Mouse (Mus musculus) retina, postnatal 7 days (tissue): Measurements from ENCODE around the gene Cnot10.
A peak's percentile ranks its signal among the peaks of the same experiment; 100 is the strongest.

Experiments
- DNase-seq: peaks from one replicate; pipeline ENCODE4 v3.0.0-alpha.2; 2012; ENCODE audit warnings: low read depth, low spot score

Cnot10 gene

GRCm38 (mm10) chr9:114639839-114640646 lies at the start of gene Cnot10:
Gene Cnot10, minus strand, starts transcription at chr9:114640184.
- DNase-seq = peak; percentile 98

GRCm38 (mm10) chr9:114688953-114689407 lies 49.0 kb upstream of the Cnot10 start:
- DNase-seq = peak; percentile 36

GRCm38 (mm10) chr9:114688252-114688952 lies 48.4 kb upstream of the Cnot10 start, which contains the start of gene Dync1li1:
Gene Dync1li1, plus strand, starts transcription at chr9:114688790.
- peak; percentile 95 for DNase-seq

DNA sequence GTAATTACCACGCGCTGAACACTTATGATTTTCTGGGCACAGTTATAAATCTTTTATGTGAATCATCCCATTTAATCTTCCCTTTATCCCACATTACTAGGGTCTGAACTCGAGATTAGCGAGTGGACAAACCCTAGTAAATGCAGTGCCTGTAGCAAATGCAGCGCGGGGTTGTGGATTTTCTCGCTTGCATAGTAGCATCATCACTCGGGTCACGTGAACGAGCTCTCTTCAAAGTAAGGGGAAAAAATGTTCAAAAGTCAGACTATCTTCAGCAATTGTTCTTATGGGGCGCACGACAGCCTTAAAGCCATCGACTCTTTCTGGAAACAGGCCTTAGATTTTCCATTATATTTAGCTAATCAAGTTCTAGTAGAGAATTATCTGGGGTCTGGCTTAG lies 47.7 kb upstream of the Cnot10 start:
- DNase-seq = no peak

GRCm38 (mm10) chr9:114686245-114686644 lies 46.3 kb upstream of the Cnot10 start:
- no peak for DNase-seq

GRCm38 (mm10) chr9:114682193-114682592 lies 42.2 kb upstream of the Cnot10 start:
- no peak for DNase-seq

DNA sequence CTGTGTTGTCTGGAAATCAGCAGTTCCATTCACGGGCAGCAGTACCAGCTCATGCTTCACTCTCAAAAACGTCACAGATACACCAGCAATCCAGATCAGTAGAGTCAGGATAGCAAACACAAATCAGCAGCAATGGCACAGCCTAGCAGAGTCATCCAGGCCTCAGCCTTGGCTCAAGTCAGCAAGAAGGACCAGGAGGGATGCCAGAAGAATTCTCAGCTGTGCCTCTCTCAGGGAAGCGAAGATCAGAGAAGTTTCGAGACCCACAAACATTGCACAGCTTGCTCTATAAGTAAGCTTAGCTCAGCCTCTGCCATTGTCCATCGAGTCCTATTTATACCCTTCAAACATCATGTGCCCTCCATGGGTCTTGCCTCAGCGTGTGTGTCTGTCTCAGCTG lies 40.5 kb upstream of the Cnot10 start:
- DNase-seq = no peak

DNA sequence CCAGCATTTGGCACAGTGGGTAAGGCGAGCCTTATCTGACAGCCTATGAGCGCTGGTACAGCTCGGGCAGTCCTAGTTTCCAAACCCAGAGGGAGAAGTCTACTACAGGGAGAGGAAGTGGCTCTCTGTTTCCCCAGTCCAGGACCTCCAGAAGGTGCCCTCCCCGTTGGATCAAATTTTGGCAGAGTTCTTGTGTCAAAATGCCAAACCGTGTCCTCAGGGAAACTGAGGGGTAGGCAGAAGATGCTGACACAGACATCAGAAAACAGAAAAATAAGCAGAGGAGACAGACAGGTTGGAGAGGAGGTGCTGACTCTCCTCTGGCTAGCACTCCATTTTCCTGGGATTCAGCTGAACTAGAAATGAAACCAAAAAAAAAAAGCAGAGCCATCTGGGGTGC lies 40.0 kb upstream of the Cnot10 start:
- DNase-seq = no peak

DNA sequence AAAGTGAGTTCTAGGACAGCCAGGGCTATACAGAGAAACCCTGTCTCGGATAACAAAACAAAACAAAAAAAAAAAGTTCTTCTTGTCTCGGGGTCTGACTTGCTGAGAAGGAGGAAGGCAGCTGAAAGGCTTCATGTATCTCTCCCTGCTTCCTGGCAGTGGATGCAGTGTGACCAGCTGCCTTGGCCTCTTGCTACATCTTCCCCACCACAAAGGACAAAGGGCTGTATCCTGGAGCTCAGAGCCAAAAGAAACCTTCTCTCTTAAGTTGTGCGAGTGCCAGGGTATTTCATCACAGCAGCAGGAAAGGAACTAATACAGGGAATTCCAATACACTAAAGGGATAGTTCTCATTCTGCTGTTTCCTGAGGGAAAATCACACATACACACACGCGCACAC lies 38.6 kb upstream of the Cnot10 start:
- DNase-seq = no peak

GRCm38 (mm10) chr9:114673626-114674025 lies 33.6 kb upstream of the Cnot10 start:
- no peak for DNase-seq

- DNase-seq = peak; percentile 65
These were observed 32.9 kb upstream of the Cnot10 start for GRCm38 (mm10) chr9:114672703-114673561.

DNA sequence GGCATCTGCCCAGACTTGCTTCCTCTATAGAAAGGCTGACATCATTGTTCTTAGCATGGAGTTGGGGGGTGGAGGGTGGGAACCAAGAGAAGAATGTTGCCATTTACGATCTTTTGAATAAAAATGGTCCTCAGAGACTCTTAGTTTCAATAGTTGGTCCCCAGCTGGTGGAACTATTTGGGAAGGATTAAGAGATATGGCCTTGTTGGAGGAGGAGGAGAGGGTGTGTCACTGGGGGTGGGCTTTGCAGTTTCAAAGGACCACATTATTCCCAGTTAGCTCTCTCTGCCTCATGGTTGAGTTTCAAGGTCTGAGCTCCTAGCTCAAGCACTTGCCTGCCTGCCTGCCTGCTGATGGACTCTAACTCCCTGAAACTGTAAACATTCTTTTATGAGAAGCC lies 32.0 kb upstream of the Cnot10 start:
- no peak for DNase-seq

DNA sequence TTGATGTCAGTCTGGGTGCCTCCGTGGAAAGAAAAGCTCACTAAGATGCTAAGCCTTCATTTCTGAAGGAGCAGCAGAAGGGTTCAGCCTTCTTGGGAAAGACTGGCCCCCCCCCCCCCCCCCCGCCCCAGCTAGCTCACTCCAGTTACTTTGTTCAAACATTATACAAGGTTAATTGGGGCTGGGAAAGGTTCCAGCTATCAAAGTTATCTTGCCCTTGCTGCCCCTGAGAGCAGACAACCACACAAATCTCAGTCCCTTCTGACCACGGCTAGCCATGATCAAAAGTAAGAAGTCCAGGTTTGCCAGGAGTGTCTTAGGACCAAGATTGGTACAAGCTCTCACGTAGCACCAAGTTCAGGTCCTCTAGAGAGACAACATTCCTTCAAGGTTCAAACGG lies 29.0 kb upstream of the Cnot10 start:
- no peak for DNase-seq

DNA sequence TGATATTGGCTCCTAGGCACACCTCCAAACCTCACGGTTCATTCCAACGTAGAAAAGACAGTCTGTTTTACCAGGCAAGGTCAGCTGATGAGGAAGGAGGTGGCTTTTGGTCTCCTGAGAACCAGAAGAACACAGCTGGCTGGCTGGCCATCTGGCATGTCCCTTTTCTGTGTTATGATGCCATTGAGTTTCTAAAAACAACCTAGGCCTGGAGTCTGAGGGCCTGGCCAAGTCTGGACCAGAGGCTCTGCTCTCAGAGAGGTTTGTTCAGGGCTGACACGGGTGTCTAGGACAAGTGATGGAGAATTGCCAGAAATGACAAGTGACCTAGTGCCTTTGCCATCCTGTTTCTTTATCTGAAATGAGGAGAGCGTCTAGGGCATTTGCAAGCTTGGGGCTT lies 28.1 kb upstream of the Cnot10 start:
- no peak for DNase-seq

- DNase-seq = no peak
These were observed 26.9 kb upstream of the Cnot10 start for GRCm38 (mm10) chr9:114666858-114667257.

DNA sequence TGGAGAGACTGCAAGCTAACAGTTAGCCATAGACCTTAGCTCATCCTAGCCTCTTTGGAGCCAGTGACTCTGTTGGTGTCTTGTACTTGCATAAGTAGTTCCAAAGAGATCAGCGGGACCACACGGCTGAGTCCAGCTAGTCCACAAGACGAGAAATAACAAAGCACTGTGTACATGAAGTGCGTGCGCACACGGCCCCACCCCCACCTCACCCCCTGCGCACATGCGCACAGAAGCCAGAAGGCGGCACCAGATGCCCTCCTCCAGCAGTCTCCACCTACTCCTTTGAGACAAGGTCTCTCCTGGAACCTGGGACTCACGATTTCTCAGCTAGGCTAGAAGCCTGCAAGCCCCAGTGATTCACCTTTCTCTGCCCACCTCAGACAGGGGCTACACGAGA lies 23.8 kb upstream of the Cnot10 start:
- DNase-seq = no peak

GRCm38 (mm10) chr9:114661991-114662390 lies 22.0 kb upstream of the Cnot10 start:
- peak; percentile 73 for DNase-seq

- no peak for DNase-seq
These were observed 21.0 kb upstream of the Cnot10 start for GRCm38 (mm10) chr9:114660983-114661382.

DNA sequence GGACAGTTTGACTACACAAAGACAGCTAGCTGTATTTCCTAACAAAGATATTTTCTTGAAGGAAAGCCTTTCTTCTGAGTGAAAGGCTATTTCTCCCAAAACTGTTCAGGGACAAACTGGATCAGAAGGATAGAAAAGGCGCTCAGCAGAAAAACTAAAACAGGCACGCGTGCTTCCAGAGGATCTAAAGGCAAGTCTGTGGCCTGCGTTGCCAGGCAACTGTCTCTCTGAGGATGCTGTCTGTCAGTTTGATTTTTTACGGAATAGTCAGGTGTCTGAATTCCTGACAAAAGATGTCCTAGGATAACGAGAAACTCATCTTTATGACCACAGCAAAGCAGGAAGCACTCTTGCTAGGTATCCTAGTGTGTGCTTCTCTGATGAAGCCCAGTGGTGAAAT lies 20.5 kb upstream of the Cnot10 start:
- no peak for DNase-seq

DNA sequence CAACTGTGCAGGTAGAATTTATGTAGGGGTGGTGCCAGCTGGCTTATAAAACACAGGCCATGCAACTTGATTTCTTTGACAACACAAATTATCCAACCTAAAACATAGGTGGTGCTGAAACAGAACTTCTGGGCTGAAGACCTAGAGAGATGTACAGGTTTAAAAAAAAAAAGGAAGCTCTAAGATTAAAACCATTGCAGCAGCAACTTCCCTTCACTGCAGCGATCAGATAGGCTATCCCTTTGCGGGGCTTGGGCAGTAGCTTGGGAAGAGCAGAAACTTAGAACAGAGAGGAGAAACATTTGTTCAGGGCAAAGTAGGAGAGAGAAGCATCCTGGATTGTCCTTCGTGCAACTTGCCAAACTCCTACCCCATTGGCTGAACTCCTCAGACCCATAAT lies 16.7 kb upstream of the Cnot10 start:
- DNase-seq = no peak

- no peak for DNase-seq
These were observed 15.4 kb upstream of the Cnot10 start for GRCm38 (mm10) chr9:114655356-114655755.
